Mouse (Mus musculus): ENCODE results near the gene Stxbp5l.

DNA sequence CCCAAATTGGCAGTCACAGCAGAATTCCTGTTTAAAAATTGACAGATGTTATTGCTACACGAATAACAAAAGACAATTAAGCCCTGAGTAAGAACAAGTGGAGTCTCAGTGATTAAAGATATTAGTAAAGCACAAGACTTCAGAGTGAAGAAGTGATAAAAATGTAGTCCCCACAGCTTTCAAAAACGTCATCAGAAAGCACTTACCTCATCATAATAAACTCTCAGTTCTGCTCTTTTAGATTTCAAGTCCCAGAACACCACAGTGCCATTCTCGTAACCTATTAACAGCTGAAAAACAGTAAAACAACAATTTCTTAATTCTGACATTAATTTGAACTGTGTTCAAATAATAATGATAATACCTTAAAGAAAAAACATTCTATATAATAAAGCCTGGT is 123.1 kb downstream of the Stxbp5l start:
- no peak for TF ChIP-seq POLR2AphosphoS2 (IDR thresholded peaks at IDR 0.05; ENCODE audit: insufficient read length, low read depth)
- TF ChIP-seq E2F4 (IDR thresholded peaks at IDR 0.05; ENCODE audit: insufficient read depth), result no peak
- TF ChIP-seq MYOG (IDR thresholded peaks at IDR 0.05; ENCODE audit: control insufficient read depth in 1 of 3, insufficient read depth in 1 of 3, insufficient read length in 2 of 3, low read depth in 2 of 3), result no peak
- TF ChIP-seq MAX (IDR thresholded peaks at IDR 0.05; ENCODE audit: low read depth), result no peak
- TF ChIP-seq USF1 (IDR thresholded peaks at IDR 0.05; ENCODE audit: low read depth), result no peak
- no peak for TF ChIP-seq REST (IDR thresholded peaks at IDR 0.05; ENCODE audit: insufficient read depth, insufficient read length)
- TF ChIP-seq POLR2A (IDR thresholded peaks at IDR 0.05; ENCODE audit: insufficient read length, low read depth), result no peak
- TF ChIP-seq TCF3 (IDR thresholded peaks at IDR 0.05; ENCODE audit: insufficient read length, low read depth), result no peak
